20 mouse cellular contexts compared by ENCODE assay signal in the genomic region with DNA sequence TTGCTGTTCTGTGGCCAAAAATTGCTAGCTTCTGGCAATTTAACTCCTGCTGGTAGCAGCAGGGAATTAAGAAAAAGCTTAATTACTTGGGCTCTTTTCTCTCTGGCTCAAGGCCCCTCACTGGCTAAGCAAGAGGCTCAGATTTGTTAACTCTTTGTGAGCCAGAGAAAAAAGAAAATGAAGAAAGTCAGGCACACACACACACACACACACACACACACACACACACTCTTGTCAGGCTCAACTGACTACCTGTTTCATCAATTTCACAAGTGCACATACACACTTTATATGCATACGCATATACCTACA. TPM values are rescaled to one million over a fixed set of nuclear protein-coding genes. Genes with fewer than 3 reads are reported as not detected.
DNase-seq lines count a peak whose midpoint lies in the region; ATAC-seq and TF ChIP-seq lines count a peak whose summit lies in the region.
"Had no signal": no experiment of that assay in that cellular context is flagged by ENCODE, and none has a peak within 500 bp of the region (broad histone marks: within the 10 kb centered on the region; RNA-seq: fewer than 3 reads in every experiment).

No protein-coding gene starts in this region.

- no peak overlapping the region for H3K27ac ChIP-seq in forebrain, postnatal 0 days (ENCODE audit: low read depth, low read length)
- H3K27ac ChIP-seq in limb, embryonic 13.5 days: peak overlapping the region; percentile 63; the same call in 1 of the 2 replicates
- H3K27ac ChIP-seq: heart, embryonic 15.5 days; kidney, postnatal 0 days; liver, embryonic 13.5 days; stomach, postnatal 0 days had no signal

- intact Hi-C loops in left cerebral cortex, postnatal 4 days (cut with DNase I): no loop called here
- intact Hi-C loops in gastrocnemius, postnatal 14 days (cut with DNase I; ENCODE audit: low total_unique reads): no loop called here

- no peaks in the 10 kb centered on the region for H3K36me3 ChIP-seq in forebrain, postnatal 0 days (ENCODE audit: insufficient read depth)
- no peaks in the 10 kb centered on the region for H3K36me3 ChIP-seq in limb, embryonic 13.5 days
- H3K36me3 ChIP-seq: heart, embryonic 15.5 days; liver, embryonic 13.5 days had no signal

- DNase-seq in cerebellum, postnatal 10 days: peak; percentile 70 to 75
- no peak for DNase-seq in cerebellum, adult 9-11 months
- peak; percentile 54 for DNase-seq in left cerebral cortex, postnatal 4 days
- DNase-seq in left cerebral cortex, adult 11 months (ENCODE audit: low spot score): no peak
- DNase-seq in forebrain, postnatal 0 days: no peak
- DNase-seq in gastrocnemius, postnatal 14 days: no peak
- DNase-seq in yolk sac, embryonic 10.5 days (ENCODE audit: low spot score): no peak
- DNase-seq: adrenal gland, adult 2 months; cerebellum, adult 11-12 months; gastrocnemius, postnatal 25 days; liver, embryonic 13.5 days; lung, embryonic 14.5 days; lung, postnatal 36 days; retina, postnatal 1 day; right cerebral cortex, postnatal 4 days had no signal

- no peaks in the 10 kb centered on the region for H3K9me3 ChIP-seq in forebrain, postnatal 0 days (ENCODE audit: low read length)
- no peaks in the 10 kb centered on the region for H3K9me3 ChIP-seq in limb, embryonic 13.5 days
- H3K9me3 ChIP-seq: heart, embryonic 15.5 days; liver, embryonic 13.5 days had no signal

- H3K27me3 ChIP-seq in forebrain, postnatal 0 days (ENCODE audit: insufficient read depth, low read length): no peaks in the 10 kb centered on the region
- no peaks in the 10 kb centered on the region for H3K27me3 ChIP-seq in limb, embryonic 13.5 days
- H3K27me3 ChIP-seq: heart, embryonic 15.5 days; liver, embryonic 13.5 days had no signal

- no peak overlapping the region for H3K9ac ChIP-seq in forebrain, postnatal 0 days
- H3K9ac ChIP-seq in limb, embryonic 13.5 days: no peak overlapping the region
- H3K9ac ChIP-seq: heart, embryonic 15.5 days; liver, embryonic 13.5 days; lung, embryonic 14.5 days had no signal

- H3K4me3 ChIP-seq in forebrain, postnatal 0 days (ENCODE audit: low read depth, low read length): no peak overlapping the region
- no peak overlapping the region for H3K4me3 ChIP-seq in limb, embryonic 13.5 days
- H3K4me3 ChIP-seq: heart, embryonic 15.5 days; liver, embryonic 13.5 days had no signal

- WGBS in forebrain, postnatal 0 days: 83% methylated on average over 1 of the region's 1 CpGs
- WGBS in limb, embryonic 13.5 days: 92% methylated on average over 1 of the region's 1 CpGs

- no peaks in the 10 kb centered on the region for H3K4me1 ChIP-seq in forebrain, postnatal 0 days (ENCODE audit: insufficient read depth)
- H3K4me1 ChIP-seq in limb, embryonic 13.5 days: peaks cover 11% of the 10 kb centered on the region
- H3K4me1 ChIP-seq: liver, embryonic 13.5 days had no signal

- TF ChIP-seq CTCF in forebrain, postnatal 0 days (IDR thresholded peaks at IDR 0.05; ENCODE audit: low read depth): no peak

- ATAC-seq in forebrain, postnatal 0 days: peak; percentile 29; the same call in 1 of the 2 replicates
- ATAC-seq in limb, embryonic 13.5 days (ENCODE audit: low FRiP score, low read depth): no peak
- ATAC-seq: intestine, postnatal 0 days had no signal

- H3K4me2 ChIP-seq in forebrain, postnatal 0 days (ENCODE audit: low read depth): no peak overlapping the region
- H3K4me2 ChIP-seq in limb, embryonic 13.5 days (replicated peaks): no peak overlapping the region
- H3K4me2 ChIP-seq: heart, embryonic 15.5 days; liver, embryonic 13.5 days; lung, embryonic 14.5 days had no signal

RNA-seq across cellular contexts. Expression of a gene that starts 27.8 kb away (rescaled TPM):
- 10 to 100 TPM; 27.4 to 28.0 TPM for total RNA-seq in left cerebral cortex, postnatal 4 days (2021)
- total RNA-seq in forebrain, postnatal 0 days (2014; rRNA removed): 20.9 and 26.1 TPM in 2 replicates
- polyA plus RNA-seq in forebrain, postnatal 0 days (2015; fragmentation: Nextera tagmentation; extraction: Ambion mirVana): 5.5 and 6.8 TPM in 2 replicates
- polyA plus RNA-seq in limb, embryonic 13.5 days (2015; fragmentation: Nextera tagmentation; extraction: Ambion mirVana): 15.3 and 17.5 TPM in 2 replicates
- total RNA-seq in gastrocnemius, postnatal 14 days (2021): 10 to 100 TPM; 40.2 to 52.2 TPM

Comparison
In these comparisons a context has a peak if more than half of its experiments do, and no peak if none do; other contexts are left out.
1. DNase-seq: peak in cerebellum, postnatal 10 days (2 of 2) and left cerebral cortex, postnatal 4 days (single experiment); none in cerebellum, adult 9-11 months (single experiment), left cerebral cortex, adult 11 months (single experiment), forebrain, postnatal 0 days (single experiment), gastrocnemius, postnatal 14 days (single experiment) and yolk sac, embryonic 10.5 days (single experiment).